Mouse (Mus musculus) cerebellum, adult 9-10 months (tissue): ENCODE data around the gene Olfr914.

ENCODE experiments used
- DNase-seq: peaks from one replicate; pipeline ENCODE4 v3.0.0; 2022

The Olfr914 gene

DNA sequence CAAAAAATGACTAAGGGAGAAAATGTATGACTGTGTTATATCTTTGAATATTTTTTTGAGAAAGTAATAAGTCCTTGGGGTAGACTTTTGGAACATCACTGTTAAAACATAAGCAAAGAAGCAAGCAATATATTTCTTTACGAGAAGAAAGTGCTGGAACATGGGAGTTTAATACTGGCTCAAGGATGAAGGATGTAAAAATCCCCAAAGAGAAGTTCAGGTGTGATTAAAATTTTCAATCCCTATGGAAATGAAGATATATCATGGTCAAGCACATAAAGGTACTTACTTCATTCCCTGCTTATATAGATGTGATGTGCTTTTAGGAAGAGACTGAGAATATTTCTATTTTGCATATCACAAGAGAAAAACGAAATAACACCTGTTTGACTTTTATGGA lies at the start of gene Olfr914:
Olfr914 (plus strand) TSS at position 301 of the 400 bp plus-strand sequence.
- no peak for DNase-seq

DNA sequence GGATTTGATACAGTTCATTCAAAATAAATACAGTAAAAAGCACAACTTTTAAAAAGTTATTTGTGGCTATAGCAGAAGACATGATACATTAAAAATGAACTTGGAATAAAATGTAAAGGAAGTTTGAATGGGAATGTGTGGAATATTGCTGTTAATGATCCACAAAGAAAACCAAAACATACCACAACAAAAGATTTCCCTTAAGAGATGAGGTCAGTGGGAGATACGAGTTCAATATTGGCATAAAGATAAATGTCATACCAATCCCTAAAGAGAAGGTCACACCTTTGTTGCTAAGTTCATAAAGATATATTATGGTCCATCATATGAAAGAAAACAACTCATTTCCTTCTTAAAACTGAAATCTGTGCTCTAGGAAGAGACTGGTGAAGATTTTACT lies 25.0 kb upstream of the Olfr914 start, which contains the start of gene Olfr912:
Olfr912 (plus strand) TSS at position 301 of the 400 bp plus-strand sequence.
- no peak for DNase-seq

DNA sequence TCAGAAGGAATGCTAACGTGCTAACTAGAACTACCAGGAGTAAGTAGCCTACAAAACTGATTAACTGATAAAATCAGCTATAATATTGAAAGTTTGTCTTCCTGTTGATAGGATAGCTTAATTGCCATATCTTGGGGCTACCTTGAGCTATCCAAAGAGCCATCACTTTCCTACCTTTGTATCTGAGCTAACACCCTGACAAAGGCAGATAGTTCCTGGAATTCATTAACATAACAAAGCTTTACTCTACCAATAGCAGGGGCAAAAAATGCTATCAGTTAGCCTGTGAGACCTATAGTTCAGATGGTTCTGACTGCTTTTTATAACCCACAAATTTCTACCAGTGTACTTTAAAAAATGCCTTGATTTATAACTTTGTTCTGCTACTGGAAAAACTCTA lies 13.8 kb upstream of the Olfr914 start:
- no peak for DNase-seq

DNA sequence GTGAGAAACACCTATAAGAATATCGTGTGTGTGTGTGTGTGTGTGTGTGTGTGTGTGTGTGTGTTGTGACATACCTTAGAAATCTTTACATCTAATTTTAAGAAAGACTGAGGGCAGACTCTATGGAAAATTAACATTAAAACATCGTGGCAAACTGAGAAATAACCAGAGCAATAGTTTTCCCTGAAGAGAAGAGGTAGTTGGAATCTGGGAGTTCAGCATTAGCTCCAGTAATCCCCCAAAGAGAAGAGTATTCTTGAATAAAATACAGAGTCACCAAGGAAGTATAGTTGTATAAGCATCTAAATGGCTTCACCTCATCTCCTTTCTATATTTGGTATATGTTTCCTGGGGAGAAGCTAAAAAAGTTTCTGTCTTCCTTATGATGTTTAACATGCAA lies 12.4 kb upstream of the Olfr914 start, which contains the start of gene Olfr913:
Olfr913 (plus strand) TSS at position 301 of the 400 bp plus-strand sequence.
- DNase-seq = no peak

DNA sequence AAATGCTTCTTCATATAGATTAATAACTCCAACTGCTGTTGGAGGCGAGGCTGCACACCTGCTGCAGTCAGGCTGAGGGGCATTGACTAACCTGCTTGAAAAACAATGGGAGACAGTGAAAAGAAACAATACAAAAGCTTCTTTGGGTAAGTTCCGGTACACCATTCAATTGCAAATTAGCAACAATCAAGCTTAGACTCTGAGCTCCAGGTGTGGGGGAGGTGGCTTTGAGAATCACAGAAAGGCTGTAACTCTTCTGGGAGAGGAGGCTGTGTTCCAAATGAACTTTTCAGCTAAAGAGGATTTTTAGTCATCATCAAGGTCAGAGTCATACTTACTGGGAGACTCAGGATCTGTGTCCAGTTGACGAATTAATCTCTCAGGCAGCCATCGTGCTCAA lies 27.5 kb downstream of the Olfr914 start:
- no peak for DNase-seq

DNA sequence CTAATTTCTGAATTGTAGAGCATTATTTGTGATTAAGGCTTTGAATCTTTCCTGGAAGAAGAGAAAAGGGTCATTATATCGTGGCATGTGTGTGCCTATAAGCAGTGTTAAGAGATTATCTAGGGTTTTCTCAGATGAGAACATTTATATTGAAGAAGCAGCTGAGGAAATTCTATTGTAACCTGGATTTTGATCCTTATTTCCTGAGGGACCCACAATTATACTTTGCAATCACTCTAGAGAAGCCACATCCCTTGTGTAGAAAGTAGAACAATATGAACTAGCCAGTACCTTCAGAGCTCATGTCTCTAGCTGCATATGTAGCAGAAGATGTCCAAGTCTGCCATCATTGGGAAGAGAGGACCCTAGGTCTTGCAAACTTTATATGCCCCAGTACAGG lies 54.9 kb downstream of the Olfr914 start, which contains the start of gene Olfr916:
Olfr916 (minus strand) TSS at position 101 of the 400 bp plus-strand sequence.
- no peak for DNase-seq
